Mouse (Mus musculus) gastrocnemius, adult 2 months (tissue): ENCODE measurements at regions not wholly inside any gene's neighbourhood (a gene's known extent, or its start where the extent isn't known, plus 50 kb on each side); places are given as distances from the start of the nearest gene placed in this dataset.
"Not testable (repeated sequence)": the region's sequence is repeated elsewhere in the genome, so short reads cannot be mapped to it uniquely, and the experiment has no call there.

Experiments
- DNase-seq: peaks from one replicate; pipeline ENCODE4 v3.0.0; 2022
- H3K27ac ChIP-seq: fragments of 200-600 bp; 2 replicates; pipeline ENCODE4 v1.8.1; 2022; ENCODE audit warnings: mild to moderate bottlenecking
- H3K4me3 ChIP-seq: fragments of 200-600 bp; 2 replicates; pipeline ENCODE4 v1.8.1; 2022; ENCODE audit warnings: mild to moderate bottlenecking, moderate library complexity
- CTCF ChIP-seq: fragments of 200-600 bp; IDR thresholded peaks from 2 replicates; pipeline ENCODE4 v1.8.1; 2022; ENCODE audit warnings: antibody characterized with exemption, mild to moderate bottlenecking, moderate library complexity
- intact Hi-C: fragments of 180-260 bp; cut with DNase I; formaldehyde crosslinking; loops from one replicate; pipeline ENCODE4 v1.15.1; 2025

DNA sequence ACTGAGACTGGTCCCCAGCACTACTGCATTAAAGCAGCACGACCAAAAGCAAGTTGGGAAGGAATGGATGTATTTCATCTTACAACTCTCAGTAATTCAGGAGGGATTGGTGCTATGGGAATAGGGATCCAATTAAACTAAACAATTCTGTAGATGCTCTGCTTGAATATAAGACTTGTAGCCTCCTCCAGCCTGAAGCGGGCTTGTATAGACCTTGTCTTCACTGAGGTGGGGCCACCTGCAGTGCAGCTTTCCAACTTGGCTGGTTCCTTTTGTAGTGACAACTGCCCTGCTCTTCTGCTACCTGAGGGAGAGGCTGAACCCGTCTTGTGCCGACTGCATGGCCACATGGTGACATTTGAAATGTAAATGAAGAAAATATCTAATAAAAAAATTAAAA lies 353.1 kb upstream of the Ccdc54 start:
- Histone ChIP-seq H3K27ac (no peak overlapping the region), H3K4me3 (no peak overlapping the region)
- intact Hi-C loops = no loop called here
- DNase-seq = no peak
- TF ChIP-seq CTCF = no peak

- H3K4me3 ChIP-seq, intact Hi-C loops: not testable (repeated sequence)
Observed at GRCm38 (mm10) chr16:50943581-50943980, 352.6 kb upstream of the Ccdc54 start.

GRCm38 (mm10) chr16:50942291-50942690 lies 351.3 kb upstream of the Ccdc54 start:
- Histone ChIP-seq H3K4me3 (no peak overlapping the region), H3K27ac (no peak overlapping the region)
- no peak for DNase-seq
- intact Hi-C loops = no loop called here
- no peak for TF ChIP-seq CTCF

More at GRCm38 (mm10) chr16:50943581-50943980, 352.6 kb upstream of the Ccdc54 start:
- H3K27ac ChIP-seq, DNase-seq: not testable (repeated sequence)

GRCm38 (mm10) chr16:50939316-50939715 lies 348.4 kb upstream of the Ccdc54 start:
- no peak for DNase-seq
- Histone ChIP-seq H3K4me3 (no peak overlapping the region), H3K27ac (no peak overlapping the region)
- no peak for TF ChIP-seq CTCF
- intact Hi-C loops = no loop called here

GRCm38 (mm10) chr16:50907732-50908131 lies 316.8 kb upstream of the Ccdc54 start:
- intact Hi-C loops = no loop called here
- Histone ChIP-seq H3K4me3 (no peak overlapping the region), H3K27ac (no peak overlapping the region)
- no peak for DNase-seq
- TF ChIP-seq CTCF = no peak

DNA sequence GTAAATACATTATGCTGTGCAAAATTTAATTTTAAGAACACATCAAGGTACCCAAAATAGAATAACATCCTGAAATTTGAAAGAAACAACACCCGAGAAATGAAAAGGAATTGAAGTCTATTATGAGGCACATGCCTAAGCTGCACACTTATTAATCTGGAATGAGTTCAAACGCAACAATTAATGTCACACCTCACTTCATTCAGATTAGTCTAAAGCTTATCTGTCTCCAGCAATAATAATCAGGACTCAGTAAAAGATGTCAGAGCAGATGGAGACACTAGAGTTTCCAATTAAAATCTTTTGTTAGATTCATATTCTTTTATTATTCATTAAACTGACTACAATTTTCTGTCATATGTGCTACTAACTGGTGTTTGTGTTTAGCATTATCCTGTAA lies 308.2 kb upstream of the Ccdc54 start:
- Histone ChIP-seq H3K4me3 (no peak overlapping the region), H3K27ac (no peak overlapping the region)
- no peak for DNase-seq
- intact Hi-C loops = no loop called here
- TF ChIP-seq CTCF = no peak

- intact Hi-C loops = no loop called here
- TF ChIP-seq CTCF = no peak
- no peak overlapping the region for H3K27ac ChIP-seq
- no peak overlapping the region for H3K4me3 ChIP-seq
- DNase-seq = no peak
Observed at GRCm38 (mm10) chr16:50877926-50878325, 287.0 kb upstream of the Ccdc54 start.

DNA sequence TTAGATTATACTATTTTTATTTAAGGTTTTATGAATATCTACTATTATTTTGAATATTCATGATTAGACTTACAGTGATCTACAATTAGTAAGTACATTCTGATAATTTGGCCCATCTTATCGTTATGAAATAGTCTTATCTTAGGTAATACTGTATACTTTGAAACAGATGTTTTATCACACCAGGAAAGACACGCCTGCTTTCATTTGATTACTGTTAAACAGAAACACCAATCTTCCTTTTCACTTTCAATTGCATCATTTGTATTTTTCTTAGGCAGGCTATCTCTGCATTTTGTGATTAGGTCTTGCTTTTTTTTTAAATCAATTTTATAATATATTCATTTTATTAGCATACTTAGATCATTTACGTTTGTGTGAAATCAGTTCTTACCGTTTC lies 280.4 kb upstream of the Ccdc54 start:
- Histone ChIP-seq H3K4me3 (no peak overlapping the region), H3K27ac (no peak overlapping the region)
- TF ChIP-seq CTCF = no peak
- intact Hi-C loops = no loop called here
- DNase-seq = no peak

DNA sequence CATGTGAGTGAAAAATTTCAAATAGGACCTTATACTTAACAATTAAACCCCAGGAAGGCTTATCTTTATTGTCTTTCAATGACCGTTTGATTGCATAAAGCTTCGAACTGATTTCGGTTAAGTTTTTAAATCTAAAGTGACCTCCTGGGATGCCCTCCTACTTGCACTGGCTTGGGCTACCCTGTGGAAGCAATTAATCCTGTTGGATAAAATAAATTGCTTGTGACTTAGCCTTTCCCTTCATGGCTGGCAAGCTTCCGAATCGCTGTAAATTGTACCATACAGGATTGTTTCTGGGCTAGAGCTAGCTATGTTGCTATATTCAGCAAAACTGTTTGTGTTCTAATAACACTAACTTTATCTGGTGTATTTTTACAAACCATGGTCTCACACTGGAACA lies 272.6 kb upstream of the Ccdc54 start:
- Histone ChIP-seq H3K27ac (no peak overlapping the region), H3K4me3 (no peak overlapping the region)
- no peak for TF ChIP-seq CTCF
- intact Hi-C loops = no loop called here
- no peak for DNase-seq

GRCm38 (mm10) chr16:50859513-50859912 lies 268.6 kb upstream of the Ccdc54 start:
- intact Hi-C loops = no loop called here
- DNase-seq = no peak
- TF ChIP-seq CTCF = no peak
- Histone ChIP-seq H3K27ac (no peak overlapping the region), H3K4me3 (no peak overlapping the region)

GRCm38 (mm10) chr16:50852081-50852480 lies 261.1 kb upstream of the Ccdc54 start:
- DNase-seq = no peak
- no peak for TF ChIP-seq CTCF
- intact Hi-C loops = no loop called here
- Histone ChIP-seq H3K4me3 (no peak overlapping the region), H3K27ac (no peak overlapping the region)

GRCm38 (mm10) chr16:50847693-50848092 lies 256.7 kb upstream of the Ccdc54 start:
- peak; percentile 51 for TF ChIP-seq CTCF
- Histone ChIP-seq H3K27ac (no peak overlapping the region), H3K4me3 (no peak overlapping the region)
- intact Hi-C loops = loop anchor here (10.0 kb wide), 1 partner anchor 467 kb away; no protein-coding TSS in a partner anchor
- peak; percentile 17 for DNase-seq

GRCm38 (mm10) chr16:50846505-50846904 lies 255.6 kb upstream of the Ccdc54 start:
- Histone ChIP-seq H3K4me3 (no peak overlapping the region), H3K27ac (no peak overlapping the region)
- DNase-seq = no peak
- no peak for TF ChIP-seq CTCF
- intact Hi-C loops = loop anchor here (10.0 kb wide), 1 partner anchor 468 kb away; no protein-coding TSS in a partner anchor

- Histone ChIP-seq H3K27ac (no peak overlapping the region), H3K4me3 (peak overlapping the region; percentile 42)
- intact Hi-C loops = loop anchor here (10.0 kb wide), 1 partner anchor 473 kb away; no protein-coding TSS in a partner anchor
- peak; percentile 85 for TF ChIP-seq CTCF
- peak; percentile 69 for DNase-seq
Observed at GRCm38 (mm10) chr16:50841677-50842580, 251.0 kb upstream of the Ccdc54 start.
